Mouse (Mus musculus): ENCODE results near the gene Josd2. TPM values are rescaled to one million over a fixed set of nuclear protein-coding genes. Genes with fewer than 3 reads are reported as not detected.

Gene Josd2
- polyA plus RNA-seq (2015; fragmentation: Nextera tagmentation; extraction: Ambion mirVana), result 38.8 and 42.2 TPM in 2 replicates

- peak within 1 kb of the TSS; percentile 55 for H3K9ac ChIP-seq
- H3K4me1 ChIP-seq, result peaks cover 64% of the 10 kb centered on the region
- H3K36me3 ChIP-seq (replicated peaks), result no peaks in the 10 kb centered on the region; the same call in 1 of the 2 replicates
- ATAC-seq (replicated peaks), result peak; percentile 91
- peak within 1 kb of the TSS; percentile 65 for H3K4me2 ChIP-seq
- H3K9me3 ChIP-seq, result no peaks in the 10 kb centered on the region
- under 1% methylated on average over 42 of the region's 42 CpGs for WGBS
- H3K27me3 ChIP-seq (replicated peaks), result no peaks in the 10 kb centered on the region
- peak within 1 kb of the TSS; percentile 52 for H3K4me3 ChIP-seq
- peak within 1 kb of the TSS; percentile 95 for H3K27ac ChIP-seq
These were observed at the start of gene Josd2 for GRCm38 (mm10) chr7:44467811-44468411. TSS of gene Josd2 (plus strand) at chr7:44467980.

DNA sequence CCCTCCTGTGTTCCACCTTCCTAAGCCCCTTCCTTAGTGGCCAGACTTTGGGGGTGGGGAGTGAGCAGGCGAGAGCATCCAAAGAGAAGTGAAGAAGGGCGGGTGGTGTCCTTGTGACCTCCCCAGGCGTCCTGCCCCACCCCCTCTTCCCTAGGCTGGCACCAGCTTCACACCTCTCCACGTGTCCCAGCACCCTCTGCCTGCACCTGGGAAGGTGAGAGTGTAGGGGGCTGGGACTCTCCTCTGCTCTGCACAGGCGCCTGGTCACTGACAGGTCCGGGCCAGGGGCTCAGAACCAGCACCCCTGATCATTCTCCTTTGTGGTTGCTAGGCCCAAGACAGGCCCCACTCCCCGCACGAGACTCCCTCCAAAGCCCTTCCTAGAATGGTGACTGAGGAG, 40.1 kb upstream of the Josd2 start:
- peak overlapping the region; percentile 5; the same call in 1 of the 2 replicates for H3K9ac ChIP-seq
- H3K36me3 ChIP-seq (replicated peaks), result no peaks in the 10 kb centered on the region
- no peaks in the 10 kb centered on the region for H3K9me3 ChIP-seq
- H3K4me3 ChIP-seq, result peak overlapping the region; percentile 92
- H3K27me3 ChIP-seq (replicated peaks), result no peaks in the 10 kb centered on the region
- H3K4me1 ChIP-seq, result peaks cover 41% of the 10 kb centered on the region
- peak overlapping the region; percentile 95 for H3K4me2 ChIP-seq
- ATAC-seq (replicated peaks), result peak; percentile 6
- WGBS, result 17% methylated on average over 8 of the region's 8 CpGs
- H3K27ac ChIP-seq, result peak overlapping the region; percentile 100

DNA sequence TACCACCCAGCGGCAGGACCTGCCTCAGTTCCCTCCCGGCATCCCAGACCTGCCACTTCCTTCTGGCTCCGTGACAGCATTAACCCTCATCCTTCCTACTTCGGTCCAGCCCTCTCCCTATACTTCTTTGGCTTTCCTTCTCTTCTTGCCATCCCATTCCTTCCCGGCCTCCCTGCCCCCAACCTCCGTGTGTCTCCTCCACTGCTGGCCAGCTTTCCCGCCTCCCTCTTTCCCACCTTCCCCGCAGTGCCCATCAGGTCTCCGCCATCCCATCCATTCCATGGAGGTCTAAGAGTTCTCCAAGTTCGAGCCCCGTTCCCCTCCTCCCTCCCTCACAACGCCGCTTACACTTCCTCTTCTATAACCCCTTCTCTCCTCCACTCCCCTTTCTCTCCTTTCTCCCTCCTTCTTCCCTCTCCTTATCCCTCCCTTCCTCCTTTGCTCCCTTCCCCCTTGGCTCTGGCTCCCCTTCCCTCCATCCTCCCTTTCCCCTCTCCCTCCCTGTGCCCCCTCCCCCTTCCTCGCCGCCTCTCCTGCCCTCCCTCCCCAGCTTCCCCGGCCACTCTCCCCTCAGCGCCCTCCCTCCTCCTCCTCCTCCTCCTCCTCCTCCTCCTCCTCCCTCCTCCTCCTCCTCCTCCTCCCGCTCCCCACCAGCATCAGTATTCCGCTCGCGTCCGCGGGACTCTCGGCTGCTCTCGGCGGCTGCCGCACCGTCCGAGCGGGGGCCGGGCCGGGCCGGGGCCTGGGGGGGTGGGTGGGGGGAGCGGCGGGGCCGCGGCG, 39.4 kb upstream of the Josd2 start:
- H3K36me3 ChIP-seq (replicated peaks), result no peaks in the 10 kb centered on the region
- H3K27me3 ChIP-seq (replicated peaks), result no peaks in the 10 kb centered on the region
- peak overlapping the region; percentile 96 for H3K9ac ChIP-seq
- H3K27ac ChIP-seq, result peak overlapping the region; percentile 100
- WGBS, result 3% methylated on average over 17 of the region's 38 CpGs
- ATAC-seq (replicated peaks), result peak; percentile 55
- peak overlapping the region; percentile 92 for H3K4me3 ChIP-seq
- peaks cover 48% of the 10 kb centered on the region for H3K4me1 ChIP-seq
- peak overlapping the region; percentile 95 for H3K4me2 ChIP-seq
- no peaks in the 10 kb centered on the region for H3K9me3 ChIP-seq

GRCm38 (mm10) chr7:44428968-44429521, 38.7 kb upstream of the Josd2 start, which contains the start of gene Lrrc4b:
TSS of gene Lrrc4b (plus strand) at chr7:44429018.
- peak; percentile 68 for ATAC-seq (replicated peaks)
- peak within 1 kb of the TSS; percentile 100 for H3K27ac ChIP-seq
- no peaks in the 10 kb centered on the region for H3K27me3 ChIP-seq (replicated peaks)
- H3K4me3 ChIP-seq, result peak within 1 kb of the TSS; percentile 92
- WGBS, result under 1% methylated on average over 37 of the region's 69 CpGs
- no peaks in the 10 kb centered on the region for H3K36me3 ChIP-seq (replicated peaks)
- peaks cover 51% of the 10 kb centered on the region for H3K4me1 ChIP-seq
- no peaks in the 10 kb centered on the region for H3K9me3 ChIP-seq
- H3K4me2 ChIP-seq, result peak within 1 kb of the TSS; percentile 95
- peak within 1 kb of the TSS; percentile 96 for H3K9ac ChIP-seq

DNA sequence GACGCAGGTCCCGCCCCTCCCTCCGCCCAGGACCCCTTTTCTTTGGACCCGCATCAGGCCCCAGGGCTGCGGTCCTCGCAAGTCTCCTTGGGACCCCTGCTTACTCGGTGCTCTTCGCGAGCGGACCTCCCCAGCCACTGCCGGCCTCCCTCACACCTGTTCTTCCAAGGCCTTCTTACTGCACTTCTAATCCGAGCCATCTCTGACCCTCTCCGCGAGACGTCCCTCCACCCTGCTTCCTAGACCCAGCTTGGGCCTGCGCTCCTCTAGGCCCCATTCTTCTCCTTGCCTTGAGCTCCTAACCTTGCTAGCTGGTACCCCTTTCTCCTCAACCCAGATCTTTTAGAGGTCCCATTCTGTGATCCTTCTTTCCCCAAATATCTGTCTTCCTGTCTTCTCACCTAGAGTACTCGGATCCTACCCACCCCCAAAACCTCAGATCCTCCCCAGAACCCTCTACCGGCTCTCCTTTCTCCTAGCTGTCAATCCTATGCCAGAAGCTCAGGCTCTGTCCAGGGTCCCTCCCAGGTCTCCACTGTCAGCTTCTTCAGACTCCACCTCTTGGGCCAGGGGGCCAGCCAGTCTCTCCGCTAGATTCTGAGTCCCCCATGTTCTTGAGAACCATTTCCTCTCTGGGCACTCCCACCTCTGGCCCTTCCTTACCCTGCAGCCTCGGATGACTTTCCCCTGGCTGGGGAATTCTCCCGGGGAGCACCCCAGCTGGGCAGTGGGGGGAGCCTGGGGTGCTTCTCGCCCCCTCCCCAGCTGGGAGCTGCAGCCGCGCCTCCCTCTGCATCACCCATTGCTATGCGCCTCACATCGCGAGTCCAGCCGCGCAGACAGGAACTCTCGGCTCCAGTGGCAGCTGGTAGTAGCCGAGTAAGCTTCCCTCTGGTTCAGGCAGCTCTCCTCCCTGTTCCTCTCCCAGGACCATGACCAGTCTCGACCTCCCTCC, 38.0 kb upstream of the Josd2 start:
- 1% methylated on average over 31 of the region's 32 CpGs for WGBS
- Histone ChIP-seq H3K27ac (peak overlapping the region; percentile 100), H3K9me3 (no peaks in the 10 kb centered on the region), H3K27me3 (replicated peaks) (no peaks in the 10 kb centered on the region), H3K4me2 (peak overlapping the region; percentile 95), H3K4me1 (peaks cover 54% of the 10 kb centered on the region), H3K9ac (peak overlapping the region; percentile 96), H3K36me3 (replicated peaks) (no peaks in the 10 kb centered on the region), H3K4me3 (peak overlapping the region; percentile 92)
- ATAC-seq (replicated peaks), result peak; percentile 19

- Histone ChIP-seq H3K9me3 (no peaks in the 10 kb centered on the region), H3K4me3 (no peak overlapping the region), H3K27me3 (replicated peaks) (no peaks in the 10 kb centered on the region), H3K4me1 (peaks cover 51% of the 10 kb centered on the region), H3K36me3 (replicated peaks) (no peaks in the 10 kb centered on the region), H3K4me2 (peak overlapping the region; percentile 12; the same call in 1 of the 2 replicates), H3K27ac (no peak overlapping the region; the same call in 1 of the 2 replicates), H3K9ac (no peak overlapping the region)
- ATAC-seq (replicated peaks), result no peak
- 80% methylated on average over 6 of the region's 6 CpGs for WGBS
These were observed 35.2 kb upstream of the Josd2 start for GRCm38 (mm10) chr7:44432550-44432949.

DNA sequence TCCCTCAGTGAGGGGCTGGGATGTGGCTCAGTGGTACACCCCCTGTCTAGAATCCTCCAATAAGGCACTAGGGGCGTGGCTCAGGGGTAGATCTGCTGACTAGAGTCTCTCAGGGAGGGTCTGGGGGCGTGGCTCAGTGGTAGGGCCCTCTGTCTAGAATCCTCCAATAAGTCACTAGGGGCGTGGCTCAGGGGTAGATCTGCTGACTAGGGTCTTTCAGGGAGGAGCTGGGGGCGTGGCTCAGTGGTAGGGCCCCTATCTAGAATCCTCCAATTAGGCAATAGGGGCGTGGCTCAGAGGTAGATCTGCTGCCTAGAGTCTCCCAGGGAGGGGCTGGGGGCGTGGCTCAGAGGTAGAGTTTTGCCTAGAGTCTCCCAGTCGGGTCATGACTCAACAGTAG, 34.4 kb upstream of the Josd2 start:
- H3K4me1 ChIP-seq, result peaks cover 51% of the 10 kb centered on the region
- ATAC-seq (replicated peaks), result peak; percentile 10; the same call in 1 of the 2 replicates

DNA sequence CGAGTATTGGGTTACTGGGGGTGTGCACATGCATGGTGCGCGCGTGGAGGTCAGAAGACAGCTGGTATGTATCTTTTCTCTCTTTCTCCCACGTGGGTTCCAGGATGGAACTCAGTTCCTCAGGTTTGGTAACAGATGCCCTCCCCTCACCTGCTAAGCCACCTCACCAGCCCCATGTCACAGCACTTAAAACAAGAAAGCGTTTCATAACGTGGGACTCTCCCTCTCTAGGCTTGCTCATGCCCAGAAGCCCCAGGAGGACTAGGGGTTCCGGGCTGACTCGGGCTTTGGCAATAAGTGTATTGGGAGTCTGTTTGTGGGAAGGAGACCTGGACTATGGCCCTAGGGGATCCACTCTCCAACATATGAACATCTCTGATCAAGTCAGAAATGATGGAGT, 33.7 kb upstream of the Josd2 start:
- no peak overlapping the region for H3K4me2 ChIP-seq
- H3K9ac ChIP-seq, result no peak overlapping the region
- H3K4me1 ChIP-seq, result peaks cover 51% of the 10 kb centered on the region
- 80% methylated on average over 9 of the region's 9 CpGs for WGBS
- H3K9me3 ChIP-seq, result no peaks in the 10 kb centered on the region
- H3K27me3 ChIP-seq (replicated peaks), result no peaks in the 10 kb centered on the region
- no peaks in the 10 kb centered on the region for H3K36me3 ChIP-seq (replicated peaks)
- no peak overlapping the region for H3K4me3 ChIP-seq
- no peak for ATAC-seq (replicated peaks)
- H3K27ac ChIP-seq, result no peak overlapping the region

More for the DNA sequence above, 34.4 kb upstream of the Josd2 start:
- 9% methylated on average over 7 of the region's 7 CpGs for WGBS
- Histone ChIP-seq H3K4me3 (no peak overlapping the region), H3K27ac (peak overlapping the region; percentile 12; the same call in 1 of the 2 replicates), H3K9ac (no peak overlapping the region), H3K36me3 (replicated peaks) (no peaks in the 10 kb centered on the region), H3K9me3 (no peaks in the 10 kb centered on the region), H3K27me3 (replicated peaks) (no peaks in the 10 kb centered on the region), H3K4me2 (no peak overlapping the region)

- H3K4me3 ChIP-seq, result no peak overlapping the region
- peaks cover 53% of the 10 kb centered on the region for H3K4me1 ChIP-seq
- WGBS, result 70% methylated on average over 5 of the region's 5 CpGs
- no peak overlapping the region for H3K27ac ChIP-seq
- H3K27me3 ChIP-seq (replicated peaks), result no peaks in the 10 kb centered on the region
- no peak overlapping the region for H3K4me2 ChIP-seq
- no peaks in the 10 kb centered on the region for H3K36me3 ChIP-seq (replicated peaks)
- H3K9ac ChIP-seq, result no peak overlapping the region
- no peak for ATAC-seq (replicated peaks)
- H3K9me3 ChIP-seq, result no peaks in the 10 kb centered on the region
These were observed 32.0 kb upstream of the Josd2 start for GRCm38 (mm10) chr7:44435796-44436195.

- Histone ChIP-seq H3K36me3 (replicated peaks) (no peaks in the 10 kb centered on the region), H3K9ac (no peak overlapping the region), H3K4me3 (no peak overlapping the region), H3K9me3 (no peaks in the 10 kb centered on the region), H3K27me3 (replicated peaks) (no peaks in the 10 kb centered on the region), H3K27ac (no peak overlapping the region), H3K4me1 (peaks cover 53% of the 10 kb centered on the region), H3K4me2 (no peak overlapping the region)
- WGBS, result 0% methylated on average over 1 of the region's 1 CpGs
- ATAC-seq (replicated peaks), result no peak
These were observed 31.5 kb upstream of the Josd2 start for GRCm38 (mm10) chr7:44436267-44436666.

- Histone ChIP-seq H3K4me3 (no peak overlapping the region), H3K27ac (no peak overlapping the region), H3K4me1 (peaks cover 46% of the 10 kb centered on the region), H3K27me3 (replicated peaks) (no peaks in the 10 kb centered on the region), H3K36me3 (replicated peaks) (no peaks in the 10 kb centered on the region), H3K9ac (no peak overlapping the region), H3K4me2 (no peak overlapping the region), H3K9me3 (no peaks in the 10 kb centered on the region)
- no peak for ATAC-seq (replicated peaks)
- 82% methylated on average over 1 of the region's 1 CpGs for WGBS
These were observed 30.6 kb upstream of the Josd2 start for GRCm38 (mm10) chr7:44437188-44437587.
